Mouse (Mus musculus): Measurements from ENCODE around the gene Fbxo40. TPM values are rescaled to one million over a fixed set of nuclear protein-coding genes. Genes with fewer than 3 reads are reported as not detected.

Fbxo40 gene
- polyA plus RNA-seq (2015; fragmentation: Nextera tagmentation; extraction: Ambion mirVana): 4.7 and 5.1 TPM in 2 replicates

GRCm38 (mm10) chr16:36989999-36990625 is at the start of gene Fbxo40:
Fbxo40 (minus strand) TSS chr16:36990467.

GRCm38 (mm10) chr16:37011061-37011921 is 21.0 kb upstream of the Fbxo40 start, which contains the start of gene Polq:
Polq (plus strand) TSS chr16:37011786.

DNA sequence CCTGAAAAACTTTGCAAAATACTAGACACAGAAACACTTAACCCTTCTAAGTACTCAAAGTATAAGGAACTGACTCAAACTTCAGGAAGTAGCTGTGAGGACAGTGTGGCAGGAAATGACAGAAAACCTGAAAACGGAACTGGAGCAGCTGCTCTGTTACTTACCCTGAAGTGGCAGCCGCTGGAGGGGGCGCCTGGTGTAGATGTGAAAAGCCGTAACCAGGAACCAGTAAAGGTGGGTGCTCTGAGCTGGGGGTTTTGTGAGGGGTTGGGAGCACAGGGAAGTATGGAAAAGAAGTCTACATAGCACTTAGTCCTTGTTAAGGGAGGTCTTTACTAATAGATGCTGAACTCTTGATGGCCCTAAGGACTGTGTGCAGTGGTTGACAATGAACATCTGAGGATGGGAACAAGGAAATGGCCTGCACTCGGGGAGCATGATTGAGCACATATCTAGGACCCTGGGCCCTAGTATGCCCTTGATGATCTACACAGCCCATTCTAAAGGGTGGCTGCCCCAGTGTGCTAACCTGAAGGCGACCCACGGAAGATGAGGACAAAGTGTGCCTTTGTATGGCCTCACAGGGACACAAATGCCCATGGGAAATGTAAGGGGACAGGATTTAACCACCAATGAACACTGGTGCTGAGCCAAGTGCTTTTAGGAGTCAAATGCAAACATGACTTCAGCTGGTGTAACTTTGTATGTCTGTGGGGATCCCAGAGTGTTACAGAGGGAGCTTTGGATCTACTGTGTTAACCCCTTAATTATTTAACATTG is 55.2 kb downstream of the Fbxo40 start, which contains the start of gene Hcls1:
Gene Hcls1, plus strand, starts transcription at position 143 of the 780 bp plus-strand sequence.

Other genes with a start within 250 kb of the Fbxo40 start
- gene Slc15a2, start 205.5 kb downstream of the Fbxo40 start, polyA plus RNA-seq (2015; fragmentation: Nextera tagmentation; extraction: Ambion mirVana): 0.68 and 1.9 TPM in 2 replicates
- gene Iqcb1, start 162.1 kb downstream of the Fbxo40 start, polyA plus RNA-seq (2015; fragmentation: Nextera tagmentation; extraction: Ambion mirVana): 19.0 and 22.0 TPM in 2 replicates
- 0.62 and 1.1 TPM in 2 replicates for gene Eaf2, start 115.5 kb downstream of the Fbxo40 start, polyA plus RNA-seq (2015; fragmentation: Nextera tagmentation; extraction: Ambion mirVana)
- 56.6 and 62.9 TPM in 2 replicates for gene Golgb1, start 115.3 kb downstream of the Fbxo40 start, polyA plus RNA-seq (2015; fragmentation: Nextera tagmentation; extraction: Ambion mirVana)
- 4.6 and 7.2 TPM in 2 replicates for gene Hcls1, start 55.5 kb downstream of the Fbxo40 start, polyA plus RNA-seq (2015; fragmentation: Nextera tagmentation; extraction: Ambion mirVana)
- 1.1 and 1.2 TPM in 2 replicates for gene Polq, start 21.3 kb upstream of the Fbxo40 start, polyA plus RNA-seq (2015; fragmentation: Nextera tagmentation; extraction: Ambion mirVana)